Mouse (Mus musculus) bone marrow macrophage, adult 2 months (primary cell): ENCODE data around the gene Ubap2l. TPM values are rescaled to one million over a fixed set of nuclear protein-coding genes. Genes with fewer than 3 reads are reported as not detected.

Experiments
- H3K27ac ChIP-seq: 2 replicates; pipeline ENCODE4 v1.5.1; 2012; ENCODE audit warnings: low read depth, low read length; ENCODE audit not compliant: insufficient read depth
- H3K4me1 ChIP-seq: 2 replicates; pipeline ENCODE4 v1.6.1; 2012; ENCODE audit warnings: low read length; ENCODE audit not compliant: control insufficient read depth, insufficient read depth
- H3K4me3 ChIP-seq: 2 replicates; pipeline ENCODE4 v1.5.1; 2012; ENCODE audit warnings: mild to moderate bottlenecking, low read length, moderate library complexity; ENCODE audit not compliant: insufficient read depth
- CTCF ChIP-seq: IDR thresholded peaks from 2 replicates; pipeline ENCODE4 v1.5.1; 2012; ENCODE audit warnings: low read depth, mild to moderate bottlenecking, low read length, moderate library complexity
- POLR2A ChIP-seq: IDR thresholded peaks from 2 replicates; pipeline ENCODE4 v1.6.1; 2012; ENCODE audit warnings: mild to moderate bottlenecking, low read depth, low read length, borderline replicate concordance
- polyA plus RNA-seq: library from polyadenylated mRNA; stranded (reverse); fragments of >200 nt; gene quantifications from 2 replicates; pipeline ENCODE4 v1.2.4, GENCODE M21; 2012; ENCODE audit not compliant: missing spikeins, insufficient read depth, insufficient read length

Ubap2l gene
- polyA plus RNA-seq, 1 experiment = 228 TPM

- Histone ChIP-seq H3K4me1 (peaks cover 18% of the 10 kb centered on the region), H3K27ac (no peak overlapping the region), H3K4me3 (no peak overlapping the region)
- TF ChIP-seq POLR2A = no peak
- no peak for TF ChIP-seq CTCF
Measured at GRCm38 (mm10) chr3:89987211-89987610, 65.2 kb downstream of the Ubap2l start.

- Histone ChIP-seq H3K4me3 (no peak overlapping the region), H3K4me1 (peaks cover 10% of the 10 kb centered on the region), H3K27ac (no peak overlapping the region)
- TF ChIP-seq CTCF = no peak
- TF ChIP-seq POLR2A = no peak
Measured at GRCm38 (mm10) chr3:89982426-89982825, 70.0 kb downstream of the Ubap2l start.

- Histone ChIP-seq H3K4me3 (no peak overlapping the region), H3K27ac (no peak overlapping the region), H3K4me1 (peaks cover 11% of the 10 kb centered on the region)
- TF ChIP-seq POLR2A (no peak), CTCF (no peak)
Measured at GRCm38 (mm10) chr3:89976859-89977258, 75.6 kb downstream of the Ubap2l start.

GRCm38 (mm10) chr3:89968509-89968908, 83.9 kb downstream of the Ubap2l start:
- TF ChIP-seq CTCF (no peak), POLR2A (no peak)
- no peak overlapping the region for H3K4me3 ChIP-seq
- no peak overlapping the region for H3K27ac ChIP-seq
- peaks cover 16% of the 10 kb centered on the region for H3K4me1 ChIP-seq

- H3K27ac ChIP-seq = no peak overlapping the region
- no peak overlapping the region for H3K4me3 ChIP-seq
- TF ChIP-seq CTCF (peak; percentile 73), POLR2A (no peak)
- peaks cover 14% of the 10 kb centered on the region for H3K4me1 ChIP-seq
Measured at GRCm38 (mm10) chr3:89966946-89967345, 85.5 kb downstream of the Ubap2l start.

GRCm38 (mm10) chr3:89965972-89966371, 86.5 kb downstream of the Ubap2l start:
- TF ChIP-seq POLR2A (no peak), CTCF (no peak)
- H3K4me1 ChIP-seq = peaks cover 18% of the 10 kb centered on the region
- no peak overlapping the region for H3K27ac ChIP-seq
- H3K4me3 ChIP-seq = no peak overlapping the region

- H3K4me1 ChIP-seq = peaks cover 22% of the 10 kb centered on the region
- no peak overlapping the region for H3K4me3 ChIP-seq
- no peak overlapping the region for H3K27ac ChIP-seq
- TF ChIP-seq CTCF = no peak
- TF ChIP-seq POLR2A = no peak
Measured at GRCm38 (mm10) chr3:89965557-89965956, 86.9 kb downstream of the Ubap2l start.

- peak overlapping the region; percentile 88 for H3K4me3 ChIP-seq
- H3K27ac ChIP-seq = peak overlapping the region; percentile 65
- TF ChIP-seq POLR2A (no peak), CTCF (peak; percentile 39)
- peaks cover 31% of the 10 kb centered on the region for H3K4me1 ChIP-seq
Measured at GRCm38 (mm10) chr3:89963926-89964739, 88.3 kb downstream of the Ubap2l start.

GRCm38 (mm10) chr3:89963221-89963763, 89.1 kb downstream of the Ubap2l start, which contains the start of gene Atp8b2:
Gene Atp8b2, minus strand, starts transcription at chr3:89963508.
- TF ChIP-seq POLR2A (0 out of 2 replicates have a peak, but pooled peaks have one; percentile 6), CTCF (no peak)
- Histone ChIP-seq H3K4me3 (peak within 1 kb of the TSS; percentile 88), H3K4me1 (peaks cover 35% of the 10 kb centered on the region), H3K27ac (peak within 1 kb of the TSS; percentile 65)

GRCm38 (mm10) chr3:89962751-89963220, 89.6 kb downstream of the Ubap2l start:
- peaks cover 35% of the 10 kb centered on the region for H3K4me1 ChIP-seq
- TF ChIP-seq CTCF = no peak
- TF ChIP-seq POLR2A = no peak
- H3K27ac ChIP-seq = peak overlapping the region; percentile 26

More at GRCm38 (mm10) chr3:89962751-89963220, 89.6 kb downstream of the Ubap2l start:
- H3K4me3 ChIP-seq = peak overlapping the region; percentile 88
